Comparison of ENCODE assay signal across 8 mouse cellular contexts in the genomic region with DNA sequence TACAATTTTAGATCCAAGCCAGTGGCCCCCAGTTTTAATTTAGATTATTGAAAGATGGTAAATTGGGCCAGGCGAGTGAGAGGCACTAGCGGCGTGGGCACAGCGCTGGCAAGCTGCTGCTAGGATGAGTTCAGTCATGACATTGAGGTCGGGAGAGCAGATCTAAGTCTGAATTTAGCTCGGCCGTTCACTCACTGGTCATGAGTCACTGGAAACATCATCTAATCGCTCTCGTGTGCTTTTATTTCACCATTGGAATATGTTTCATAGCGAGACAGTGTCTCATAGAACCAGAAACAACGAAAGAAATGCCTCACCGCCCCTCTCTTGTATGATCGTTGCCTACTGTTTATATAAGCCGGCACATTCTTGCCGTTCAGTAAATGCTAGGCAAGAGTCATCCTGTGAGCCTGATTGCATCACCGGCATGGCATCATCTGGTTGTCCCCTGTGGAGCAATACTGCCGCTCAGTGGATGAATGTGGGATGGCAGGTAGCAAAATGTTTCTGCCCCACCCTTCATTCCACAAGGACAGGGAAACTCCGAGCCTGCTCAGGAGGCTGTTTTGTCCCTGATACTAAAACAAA.
DNase-seq lines count a peak whose midpoint lies in the region; ATAC-seq lines count a peak whose summit lies in the region.

No protein-coding gene starts in this region.

- no peaks in the 10 kb centered on the region for H3K36me3 ChIP-seq in forebrain, embryonic 10.5 days (replicated peaks)
- H3K36me3 ChIP-seq in heart, embryonic 14.5 days (ENCODE audit: control insufficient read depth, insufficient read depth, low read length) = no peaks in the 10 kb centered on the region
- no peaks in the 10 kb centered on the region for H3K36me3 ChIP-seq in liver, embryonic 11.5 days (ENCODE audit: control insufficient read depth, insufficient read depth, low read length)
- no peaks in the 10 kb centered on the region for H3K36me3 ChIP-seq in splenic B cell, adult 2 months (ENCODE audit: control insufficient read depth, insufficient read depth, low read length, poor library complexity, severe bottlenecking)

- peak overlapping the region; percentile 72 for H3K4me2 ChIP-seq in heart, embryonic 14.5 days (ENCODE audit: low read length)
- peak overlapping the region; percentile 55 for H3K4me2 ChIP-seq in liver, embryonic 11.5 days

- ATAC-seq in heart, embryonic 14.5 days (ENCODE audit: insufficient number of reproducible peaks, insufficient read depth, low FRiP score, low read depth) = peak; percentile 49; the same call in 1 of the 2 replicates
- peak; percentile 76 for ATAC-seq in liver, embryonic 11.5 days (replicated peaks; ENCODE audit: low FRiP score)

- peak; percentile 82 to 90 for DNase-seq in CD8-positive naive resting alpha-beta T cell, adult 2 months (ENCODE audit: low read depth in 2 of 2, low spot score in 2 of 2)
- peak; percentile 90 for DNase-seq in c-Kit-positive CD71-negative TER-119-negative erythroid progenitor cells, embryonic 14.5 days (ENCODE audit: low read depth)
- peak; percentile 89 for DNase-seq in forebrain, embryonic 10.5 days (ENCODE audit: extremely low spot score, low spot score)
- DNase-seq in kidney, postnatal 10 days = peak; percentile 94
- peak; percentile 88 for DNase-seq in liver, embryonic 11.5 days (ENCODE audit: low spot score)
- DNase-seq in naive thymus-derived CD4-positive, alpha-beta T cell, adult 2 months (ENCODE audit: low read depth) = peak; percentile 92
- peak; percentile 91 for DNase-seq in splenic B cell, adult 2 months (ENCODE audit: low read depth, low spot score)

- WGBS in forebrain, embryonic 10.5 days = 12% methylated on average over 18 of the region's 18 CpGs
- WGBS in heart, embryonic 14.5 days = 5% methylated on average over 18 of the region's 18 CpGs
- WGBS in liver, embryonic 11.5 days = 18% methylated on average over 18 of the region's 18 CpGs

- H3K9me3 ChIP-seq in forebrain, embryonic 10.5 days = no peaks in the 10 kb centered on the region
- H3K9me3 ChIP-seq in heart, embryonic 14.5 days (ENCODE audit: control insufficient read depth, low read length) = no peaks in the 10 kb centered on the region
- H3K9me3 ChIP-seq in liver, embryonic 11.5 days (ENCODE audit: control insufficient read depth, low read length) = no peaks in the 10 kb centered on the region

- H3K27me3 ChIP-seq in forebrain, embryonic 10.5 days (ENCODE audit: poor library complexity, severe bottlenecking) = peaks cover 28% of the 10 kb centered on the region
- peaks cover 5% of the 10 kb centered on the region; the same call in 1 of the 2 replicates for H3K27me3 ChIP-seq in heart, embryonic 14.5 days (ENCODE audit: control insufficient read depth, insufficient read depth, low read length)
- H3K27me3 ChIP-seq in liver, embryonic 11.5 days (replicated peaks; ENCODE audit: control insufficient read depth, insufficient read depth, low read length) = no peaks in the 10 kb centered on the region; the same call in 1 of the 2 replicates
- H3K27me3 ChIP-seq in splenic B cell, adult 2 months (ENCODE audit: control insufficient read depth, insufficient read depth, low read length, poor library complexity, severe bottlenecking) = no peaks in the 10 kb centered on the region

- peak overlapping the region; percentile 54; the same call in 1 of the 2 replicates for H3K9ac ChIP-seq in heart, embryonic 14.5 days (ENCODE audit: low read length)
- H3K9ac ChIP-seq in liver, embryonic 11.5 days (ENCODE audit: low read depth, low read length) = 0 out of 2 replicates have a peak overlapping the region, but pooled peaks have one; percentile 6

- H3K4me3 ChIP-seq in forebrain, embryonic 10.5 days = peak overlapping the region; percentile 41
- peak overlapping the region; percentile 19 to 26; a peak in 3 of 4 replicates for H3K4me3 ChIP-seq in heart, embryonic 14.5 days (ENCODE audit: control insufficient read depth in 1 of 2, insufficient read depth in 1 of 2, low read depth in 1 of 2, low read length in 2 of 2)
- H3K4me3 ChIP-seq in liver, embryonic 11.5 days (ENCODE audit: low read depth, low read length) = no peak overlapping the region

- peak overlapping the region; percentile 58 for H3K27ac ChIP-seq in forebrain, embryonic 10.5 days
- H3K27ac ChIP-seq in heart, embryonic 14.5 days (replicated peaks in 1 of 2; ENCODE audit: control insufficient read depth in 1 of 2, insufficient read depth in 1 of 2, low read depth in 2 of 2, low read length in 2 of 2) = no peak overlapping the region
- H3K27ac ChIP-seq in liver, embryonic 11.5 days (ENCODE audit: low read depth, low read length) = no peak overlapping the region

- H3K4me1 ChIP-seq in forebrain, embryonic 10.5 days = peaks cover 27% of the 10 kb centered on the region
- H3K4me1 ChIP-seq in heart, embryonic 14.5 days (ENCODE audit: control insufficient read depth in 2 of 2, insufficient read depth in 2 of 2, low read length in 2 of 2) = peaks cover 4 to 7% of the 10 kb centered on the region in 2 experiments
- 0 out of 2 replicates have a peak, but pooled peaks cover 7% of the 10 kb centered on the region for H3K4me1 ChIP-seq in liver, embryonic 11.5 days (replicated peaks; ENCODE audit: control insufficient read depth, insufficient read depth, low read length)
